Mouse (Mus musculus) stomach, embryonic 16.5 days (tissue): ENCODE measurements around the gene Klk1b26. TPM values are rescaled to one million over a fixed set of nuclear protein-coding genes. Genes with fewer than 3 reads are reported as not detected.
"Not testable (repeated sequence)": the region's sequence is repeated elsewhere in the genome, so short reads cannot be mapped to it uniquely, and the experiment has no call there.

ENCODE experiments used
- ATAC-seq: fragments of 200-750 bp; cut with Nextera tagmentation; 2 replicates; pipeline ENCODE4 v1.8.0; 2017; ENCODE audit warnings: moderate number of reproducible peaks, moderate TSS enrichment; ENCODE audit not compliant: insufficient read depth, low FRiP score
- H3K27ac ChIP-seq: fragments of 300-500 bp; sonication (generic); 2 replicates; pipeline ENCODE4 v1.5.1; 2014; ENCODE audit warnings: low read length
- H3K27me3 ChIP-seq: fragments of 300-500 bp; sonication (generic); 2 replicates; pipeline ENCODE4 v1.6.1; 2014; ENCODE audit warnings: low read length, control low read depth, mixed read lengths; ENCODE audit not compliant: control insufficient read depth, insufficient read depth
- H3K36me3 ChIP-seq: fragments of 300-500 bp; sonication (generic); 2 replicates; pipeline ENCODE4 v1.6.1; 2014; ENCODE audit warnings: low read length; ENCODE audit not compliant: control insufficient read depth, insufficient read depth
- H3K4me1 ChIP-seq: fragments of 300-500 bp; sonication (generic); 2 replicates; pipeline ENCODE4 v1.6.1; 2014; ENCODE audit warnings: low read length, control low read depth, mixed read lengths; ENCODE audit not compliant: control insufficient read depth, insufficient read depth
- H3K4me2 ChIP-seq: fragments of 300-500 bp; sonication (generic); 2 replicates; pipeline ENCODE4 v1.6.1; 2014; ENCODE audit warnings: low read depth, low read length, mixed read lengths
- H3K4me3 ChIP-seq: fragments of 300-500 bp; sonication (generic); replicated peaks from 2 replicates; pipeline ENCODE4 v1.5.1; 2014; ENCODE audit warnings: mild to moderate bottlenecking, low read length
- H3K9ac ChIP-seq: fragments of 300-500 bp; sonication (generic); 2 replicates; pipeline ENCODE4 v1.6.1; 2014; ENCODE audit warnings: low read length
- H3K9me3 ChIP-seq: fragments of 300-500 bp; sonication (generic); replicated peaks from 2 replicates; pipeline ENCODE4 v1.6.1; 2016; ENCODE audit warnings: low read length, control low read depth; ENCODE audit not compliant: control insufficient read depth
- WGBS: fragments of 180-500 bp; shearing (Covaris S2); extraction: QIAGEN DNeasy Blood & Tissue Kit; methylation state at CpG from one replicate; pipeline ENCODE4 v1.1.7; 2014; 5-methylcytosine and 5-hydroxymethylcytosine counted together
- polyA plus RNA-seq: library from polyadenylated mRNA; unstranded; fragments of >200 nt; fragmentation: Nextera tagmentation; extraction: Ambion mirVana; gene quantifications from 2 replicates; pipeline ENCODE4 v1.2.1, GENCODE M21; 2015

The Klk1b26 gene
- 0.94 TPM in 1 of 2 replicates, not detected in the other for polyA plus RNA-seq

- not testable (repeated sequence) for H3K9ac ChIP-seq, H3K4me3 ChIP-seq, ATAC-seq, H3K9me3 ChIP-seq, H3K27me3 ChIP-seq, H3K27ac ChIP-seq, H3K36me3 ChIP-seq, H3K4me1 ChIP-seq, H3K4me2 ChIP-seq
Measured at GRCm38 (mm10) chr7:44011868-44012267, at the start of gene Klk1b26. Gene Klk1b26, plus strand, starts transcription at chr7:44012168.

GRCm38 (mm10) chr7:43966451-43966850 lies 45.5 kb upstream of the Klk1b26 start, which contains the start of gene Klk1b1:
Gene Klk1b1, plus strand, starts transcription at chr7:43966751.
- no peak within 1 kb of the TSS for H3K9ac ChIP-seq
- ATAC-seq: no peak
- H3K4me1 ChIP-seq: no peaks in the 10 kb centered on the region
- 63% methylated on average over 3 of the region's 3 CpGs for WGBS
- H3K27me3 ChIP-seq: no peaks in the 10 kb centered on the region
- no peaks in the 10 kb centered on the region for H3K9me3 ChIP-seq
- no peak within 1 kb of the TSS for H3K4me2 ChIP-seq
- no peak within 1 kb of the TSS for H3K4me3 ChIP-seq
- no peaks in the 10 kb centered on the region for H3K36me3 ChIP-seq
- H3K27ac ChIP-seq: no peak within 1 kb of the TSS

- H3K27me3 ChIP-seq: no peaks in the 10 kb centered on the region
- H3K9ac ChIP-seq: no peak overlapping the region
- ATAC-seq: no peak
- no peaks in the 10 kb centered on the region for H3K4me1 ChIP-seq
- no peak overlapping the region for H3K4me2 ChIP-seq
- WGBS: 73% methylated on average over 3 of the region's 3 CpGs
- H3K9me3 ChIP-seq: no peaks in the 10 kb centered on the region
- H3K27ac ChIP-seq: no peak overlapping the region
- H3K36me3 ChIP-seq: no peaks in the 10 kb centered on the region
- no peak overlapping the region for H3K4me3 ChIP-seq
Measured at GRCm38 (mm10) chr7:43967058-43967457, 44.9 kb upstream of the Klk1b26 start.

GRCm38 (mm10) chr7:43967612-43968011 lies 44.4 kb upstream of the Klk1b26 start:
- Histone ChIP-seq H3K4me1 (no peaks in the 10 kb centered on the region), H3K27ac (no peak overlapping the region), H3K4me3 (no peak overlapping the region), H3K9me3 (no peaks in the 10 kb centered on the region), H3K27me3 (no peaks in the 10 kb centered on the region), H3K9ac (no peak overlapping the region), H3K4me2 (no peak overlapping the region), H3K36me3 (no peaks in the 10 kb centered on the region)
- 69% methylated on average over 2 of the region's 2 CpGs for WGBS
- no peak for ATAC-seq

- not testable (repeated sequence) for H3K27ac ChIP-seq, H3K4me3 ChIP-seq, H3K27me3 ChIP-seq, H3K9ac ChIP-seq, H3K4me2 ChIP-seq, ATAC-seq, H3K36me3 ChIP-seq, H3K4me1 ChIP-seq, H3K9me3 ChIP-seq
- 83% methylated on average over 1 of the region's 1 CpGs for WGBS
Measured at GRCm38 (mm10) chr7:43975761-43976160, 36.2 kb upstream of the Klk1b26 start, which contains the start of gene Klk1b9. Gene Klk1b9, plus strand, starts transcription at chr7:43976061.

- ATAC-seq: no peak
- no peak overlapping the region for H3K9ac ChIP-seq
Measured at GRCm38 (mm10) chr7:43985657-43986056, 26.3 kb upstream of the Klk1b26 start.

GRCm38 (mm10) chr7:43994821-43995220 lies 17.1 kb upstream of the Klk1b26 start:
- WGBS: 47% methylated on average over 1 of the region's 1 CpGs
- H3K27me3 ChIP-seq, ATAC-seq, H3K4me2 ChIP-seq, H3K27ac ChIP-seq, H3K9me3 ChIP-seq, H3K4me3 ChIP-seq, H3K4me1 ChIP-seq, H3K9ac ChIP-seq, H3K36me3 ChIP-seq: not testable (repeated sequence)

More at GRCm38 (mm10) chr7:43985657-43986056, 26.3 kb upstream of the Klk1b26 start:
- H3K27ac ChIP-seq: no peak overlapping the region
- H3K9me3 ChIP-seq: no peaks in the 10 kb centered on the region
- no peaks in the 10 kb centered on the region for H3K27me3 ChIP-seq
- no peak overlapping the region for H3K4me3 ChIP-seq
- H3K4me1 ChIP-seq: no peaks in the 10 kb centered on the region
- H3K4me2 ChIP-seq: no peak overlapping the region
- no peaks in the 10 kb centered on the region for H3K36me3 ChIP-seq

GRCm38 (mm10) chr7:43995577-43995976 lies 16.4 kb upstream of the Klk1b26 start, which contains the start of gene Klk1b11:
Gene Klk1b11, plus strand, starts transcription at chr7:43995877.
- WGBS: 80% methylated on average over 4 of the region's 4 CpGs
- not testable (repeated sequence) for H3K27me3 ChIP-seq, H3K4me2 ChIP-seq, H3K4me3 ChIP-seq, H3K27ac ChIP-seq, ATAC-seq, H3K9ac ChIP-seq, H3K36me3 ChIP-seq, H3K9me3 ChIP-seq, H3K4me1 ChIP-seq

GRCm38 (mm10) chr7:44004847-44005246 lies 7.1 kb upstream of the Klk1b26 start:
- no peaks in the 10 kb centered on the region for H3K9me3 ChIP-seq
- no peaks in the 10 kb centered on the region for H3K27me3 ChIP-seq
- no peak overlapping the region for H3K27ac ChIP-seq
- no peak for ATAC-seq
- no peak overlapping the region for H3K4me2 ChIP-seq
- H3K9ac ChIP-seq: no peak overlapping the region
- no peak overlapping the region for H3K4me3 ChIP-seq
- no peaks in the 10 kb centered on the region for H3K36me3 ChIP-seq
- no peaks in the 10 kb centered on the region for H3K4me1 ChIP-seq

- not testable (repeated sequence) for H3K9ac ChIP-seq, H3K36me3 ChIP-seq, H3K9me3 ChIP-seq, H3K4me2 ChIP-seq, H3K4me3 ChIP-seq, H3K4me1 ChIP-seq, H3K27ac ChIP-seq, H3K27me3 ChIP-seq, ATAC-seq
- 75% methylated on average over 6 of the region's 6 CpGs for WGBS
Measured at GRCm38 (mm10) chr7:44014666-44015065, 2.7 kb downstream of the Klk1b26 start.
